Mouse (Mus musculus) CD4-positive naive resting alpha-beta T cell, adult 57 days (primary cell): ENCODE data around the gene Stfa1. TPM values are rescaled to one million over a fixed set of nuclear protein-coding genes. Genes with fewer than 3 reads are reported as not detected.

Source experiments
- total RNA-seq: library from RNA; stranded (reverse); gene quantifications from one replicate; pipeline ENCODE4 v1.2.4, GENCODE M21; 2023

Stfa1 gene
- total RNA-seq, result not detected

DNA sequence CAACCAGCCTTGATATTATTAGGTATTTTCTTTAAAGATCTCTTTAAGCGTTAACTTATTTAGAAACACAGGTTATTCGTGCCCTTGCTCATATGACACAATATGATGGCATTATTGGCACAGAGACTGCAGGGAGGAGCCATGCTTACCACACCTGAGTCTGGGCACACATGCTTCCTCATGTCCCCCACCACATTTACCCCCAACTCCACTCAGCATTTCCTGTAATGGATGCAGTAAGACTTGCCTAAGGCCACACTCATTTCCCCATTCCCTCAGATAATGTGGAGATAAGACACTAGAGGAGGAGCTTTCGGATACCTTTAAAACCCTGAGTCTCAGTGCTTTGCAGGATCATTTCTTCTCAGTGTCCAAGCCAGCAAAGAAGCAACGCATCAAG, at the start of gene Stfa1:
Stfa1 (plus strand) TSS at position 156 of the 400 bp plus-strand sequence.

DNA sequence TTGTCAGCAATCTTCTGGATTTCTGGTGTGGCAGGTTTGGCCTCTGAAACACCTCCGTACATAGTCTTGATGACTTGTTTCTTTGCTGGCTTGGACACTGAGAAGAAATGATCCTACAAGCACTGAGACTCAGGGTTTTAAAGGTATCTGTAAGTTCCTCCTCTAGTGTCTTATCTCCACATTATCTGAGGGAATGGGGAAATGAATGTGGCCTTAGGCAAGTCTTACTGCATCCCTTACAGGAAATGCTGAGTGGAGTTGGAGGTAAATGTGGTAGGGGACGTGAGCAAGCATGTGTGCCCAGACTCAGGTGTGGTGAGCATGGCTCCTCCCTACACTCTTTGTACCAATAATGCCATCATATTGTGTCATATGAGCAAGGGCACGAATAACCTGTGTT, 57.5 kb downstream of the Stfa1 start, which contains the start of gene BC117090:
BC117090 (minus strand) TSS at position 101 of the 400 bp plus-strand sequence.

Other genes with a start within 250 kb of the Stfa1 start
- gene Wdr5b, start 235.8 kb upstream of the Stfa1 start, total RNA-seq, result 9.0 TPM
- 42.8 TPM for gene Fam162a, start 205.4 kb upstream of the Stfa1 start, total RNA-seq
- 24.9 TPM for gene Ccdc58, start 205.3 kb upstream of the Stfa1 start, total RNA-seq
- gene Csta1, start 145.7 kb upstream of the Stfa1 start, total RNA-seq, result not detected
- gene Stfa2l1, start 120.1 kb upstream of the Stfa1 start, total RNA-seq, result not detected
- gene Gm5483, start 92.7 kb upstream of the Stfa1 start, total RNA-seq, result not detected
- not detected for gene Gm5416, start 66.5 kb upstream of the Stfa1 start, total RNA-seq
- not detected for gene 2010005H15Rik, start 55.5 kb upstream of the Stfa1 start, total RNA-seq
- gene BC117090, start 57.4 kb downstream of the Stfa1 start, total RNA-seq, result not detected
- gene BC100530, start 90.8 kb downstream of the Stfa1 start, total RNA-seq, result not detected
- gene Stfa2, start 131.5 kb downstream of the Stfa1 start, total RNA-seq, result not detected
- not detected for gene Stfa3, start 178.4 kb downstream of the Stfa1 start, total RNA-seq